Mouse (Mus musculus) forebrain, embryonic 10.5 days (tissue): ENCODE data around the gene Dhx15. TPM values are rescaled to one million over a fixed set of nuclear protein-coding genes. Genes with fewer than 3 reads are reported as not detected.
"Not testable (repeated sequence)": the region's sequence is repeated elsewhere in the genome, so short reads cannot be mapped to it uniquely, and the experiment has no call there.

Experiments
- DNase-seq: peaks from one replicate; pipeline ENCODE4 v3.0.0-alpha.2; 2017; ENCODE audit warnings: low spot score; ENCODE audit errors: extremely low spot score
- H3K27ac ChIP-seq: fragments of 300-500 bp; sonication (generic); 2 replicates; pipeline ENCODE4 v1.5.1; 2016; ENCODE audit warnings: mild to moderate bottlenecking
- H3K27me3 ChIP-seq: fragments of 300-500 bp; sonication (generic); 2 replicates; pipeline ENCODE4 v1.6.1; 2016; ENCODE audit warnings: mild to moderate bottlenecking; ENCODE audit not compliant: poor library complexity, severe bottlenecking
- H3K36me3 ChIP-seq: fragments of 300-500 bp; sonication (generic); replicated peaks from 2 replicates; pipeline ENCODE4 v1.6.1; 2016; ENCODE audit warnings: mild to moderate bottlenecking, moderate library complexity
- H3K4me1 ChIP-seq: fragments of 300-500 bp; sonication (generic); 2 replicates; pipeline ENCODE4 v1.6.1; 2016
- H3K4me3 ChIP-seq: fragments of 300-500 bp; sonication (generic); 2 replicates; pipeline ENCODE4 v1.5.1; 2016; ENCODE audit warnings: mild to moderate bottlenecking, moderate library complexity
- H3K9me3 ChIP-seq: fragments of 300-500 bp; sonication (generic); 2 replicates; pipeline ENCODE4 v1.6.1; 2016; ENCODE audit warnings: mild to moderate bottlenecking, moderate library complexity
- WGBS: fragments of 180-500 bp; shearing (Covaris S2); methylation state at CpG from one replicate; pipeline ENCODE4 v1.1.7; 2016; 5-methylcytosine and 5-hydroxymethylcytosine counted together
- polyA plus RNA-seq: library from polyadenylated mRNA; unstranded; fragments of >200 nt; fragmentation: Nextera tagmentation; extraction: Ambion mirVana; gene quantifications from 2 replicates; pipeline ENCODE4 v1.2.1, GENCODE M21; 2016

Dhx15 gene
- polyA plus RNA-seq = 225 and 226 TPM in 2 replicates

- peaks cover 4% of the 10 kb centered on the region for H3K36me3 ChIP-seq
- H3K27ac ChIP-seq = peak within 1 kb of the TSS; percentile 100
- peaks cover 24% of the 10 kb centered on the region for H3K4me1 ChIP-seq
- no peaks in the 10 kb centered on the region for H3K9me3 ChIP-seq
- H3K4me3 ChIP-seq = peak within 1 kb of the TSS; percentile 98
- 2% methylated on average over 52 of the region's 53 CpGs for WGBS
- peak; percentile 88 for DNase-seq
- no peaks in the 10 kb centered on the region for H3K27me3 ChIP-seq
These were observed at the start of gene Dhx15 for GRCm38 (mm10) chr5:52190371-52191179. Gene Dhx15, minus strand, starts transcription at chr5:52190514.

- WGBS = 93% methylated on average over 5 of the region's 5 CpGs
- Histone ChIP-seq H3K9me3 (no peaks in the 10 kb centered on the region; the same call in 1 of the 2 replicates), H3K27ac (no peak overlapping the region), H3K4me1 (peaks cover 7% of the 10 kb centered on the region; the same call in 1 of the 2 replicates), H3K27me3 (no peaks in the 10 kb centered on the region), H3K4me3 (no peak overlapping the region), H3K36me3 (no peaks in the 10 kb centered on the region)
- no peak for DNase-seq
These were observed 48.6 kb upstream of the Dhx15 start for GRCm38 (mm10) chr5:52238877-52239276.

- WGBS = 81% methylated on average over 8 of the region's 8 CpGs
- Histone ChIP-seq H3K27me3 (no peaks in the 10 kb centered on the region), H3K9me3 (no peaks in the 10 kb centered on the region; the same call in 1 of the 2 replicates), H3K4me1 (peaks cover 7% of the 10 kb centered on the region; the same call in 1 of the 2 replicates), H3K27ac (no peak overlapping the region), H3K36me3 (no peaks in the 10 kb centered on the region), H3K4me3 (no peak overlapping the region)
- DNase-seq = no peak
These were observed 47.8 kb upstream of the Dhx15 start for GRCm38 (mm10) chr5:52237956-52238735.

GRCm38 (mm10) chr5:52236585-52236984, 46.3 kb upstream of the Dhx15 start:
- DNase-seq, H3K9me3 ChIP-seq, H3K27ac ChIP-seq, H3K4me1 ChIP-seq, H3K36me3 ChIP-seq, H3K4me3 ChIP-seq, H3K27me3 ChIP-seq: not testable (repeated sequence)
- WGBS = 78% methylated on average over 6 of the region's 6 CpGs

- Histone ChIP-seq H3K4me1 (peaks cover 7% of the 10 kb centered on the region; the same call in 1 of the 2 replicates), H3K4me3 (no peak overlapping the region), H3K27me3 (no peaks in the 10 kb centered on the region), H3K36me3 (no peaks in the 10 kb centered on the region), H3K9me3 (no peaks in the 10 kb centered on the region; the same call in 1 of the 2 replicates), H3K27ac (no peak overlapping the region)
- WGBS = 73% methylated on average over 7 of the region's 7 CpGs
- DNase-seq = no peak
These were observed 44.3 kb upstream of the Dhx15 start for GRCm38 (mm10) chr5:52234570-52234969.

- H3K27me3 ChIP-seq = no peaks in the 10 kb centered on the region
- no peak overlapping the region for H3K27ac ChIP-seq
- H3K36me3 ChIP-seq = no peaks in the 10 kb centered on the region
- DNase-seq = no peak
- H3K9me3 ChIP-seq = no peaks in the 10 kb centered on the region; the same call in 1 of the 2 replicates
- no peak overlapping the region for H3K4me3 ChIP-seq
- 94% methylated on average over 2 of the region's 2 CpGs for WGBS
- peaks cover 7% of the 10 kb centered on the region; the same call in 1 of the 2 replicates for H3K4me1 ChIP-seq
These were observed 43.6 kb upstream of the Dhx15 start for GRCm38 (mm10) chr5:52233891-52234290.

- 78% methylated on average over 2 of the region's 2 CpGs for WGBS
These were observed 42.3 kb upstream of the Dhx15 start for GRCm38 (mm10) chr5:52232611-52233010.

GRCm38 (mm10) chr5:52232199-52232598, 41.9 kb upstream of the Dhx15 start:
- H3K9me3 ChIP-seq = no peaks in the 10 kb centered on the region; the same call in 1 of the 2 replicates
- WGBS = 72% methylated on average over 2 of the region's 2 CpGs
- H3K4me1 ChIP-seq = no peaks in the 10 kb centered on the region
- no peak for DNase-seq
- H3K36me3 ChIP-seq = no peaks in the 10 kb centered on the region
- no peaks in the 10 kb centered on the region for H3K27me3 ChIP-seq
- no peak overlapping the region for H3K27ac ChIP-seq
- H3K4me3 ChIP-seq = no peak overlapping the region

More at GRCm38 (mm10) chr5:52232611-52233010, 42.3 kb upstream of the Dhx15 start:
- Histone ChIP-seq H3K27ac (no peak overlapping the region), H3K9me3 (no peaks in the 10 kb centered on the region; the same call in 1 of the 2 replicates), H3K27me3 (no peaks in the 10 kb centered on the region), H3K4me3 (no peak overlapping the region), H3K4me1 (peaks cover 2% of the 10 kb centered on the region; the same call in 1 of the 2 replicates), H3K36me3 (no peaks in the 10 kb centered on the region)
- no peak for DNase-seq

GRCm38 (mm10) chr5:52230466-52230865, 40.2 kb upstream of the Dhx15 start:
- Histone ChIP-seq H3K36me3 (no peaks in the 10 kb centered on the region), H3K9me3 (no peaks in the 10 kb centered on the region; the same call in 1 of the 2 replicates), H3K27me3 (no peaks in the 10 kb centered on the region), H3K4me3 (no peak overlapping the region), H3K4me1 (no peaks in the 10 kb centered on the region), H3K27ac (no peak overlapping the region)
- 90% methylated on average over 7 of the region's 7 CpGs for WGBS
- no peak for DNase-seq

GRCm38 (mm10) chr5:52226677-52227076, 36.4 kb upstream of the Dhx15 start:
- H3K4me1 ChIP-seq = no peaks in the 10 kb centered on the region
- no peaks in the 10 kb centered on the region for H3K9me3 ChIP-seq
- no peak overlapping the region for H3K27ac ChIP-seq
- H3K4me3 ChIP-seq = no peak overlapping the region
- WGBS = 79% methylated on average over 3 of the region's 3 CpGs
- H3K27me3 ChIP-seq = no peaks in the 10 kb centered on the region
- no peaks in the 10 kb centered on the region for H3K36me3 ChIP-seq
- no peak for DNase-seq

- WGBS = 88% methylated on average over 5 of the region's 5 CpGs
- no peak for DNase-seq
- no peaks in the 10 kb centered on the region for H3K9me3 ChIP-seq
- peaks cover 31% of the 10 kb centered on the region for H3K4me1 ChIP-seq
- H3K4me3 ChIP-seq = no peak overlapping the region
- no peaks in the 10 kb centered on the region for H3K36me3 ChIP-seq
- H3K27me3 ChIP-seq = no peaks in the 10 kb centered on the region
- H3K27ac ChIP-seq = no peak overlapping the region
These were observed 31.3 kb upstream of the Dhx15 start for GRCm38 (mm10) chr5:52221596-52221995.

- 82% methylated on average over 14 of the region's 14 CpGs for WGBS
- no peak overlapping the region for H3K27ac ChIP-seq
- no peak overlapping the region for H3K4me3 ChIP-seq
- H3K36me3 ChIP-seq = no peaks in the 10 kb centered on the region
- no peaks in the 10 kb centered on the region for H3K27me3 ChIP-seq
- H3K9me3 ChIP-seq = no peaks in the 10 kb centered on the region
- no peak for DNase-seq
- H3K4me1 ChIP-seq = peaks cover 37% of the 10 kb centered on the region
These were observed 29.9 kb upstream of the Dhx15 start for GRCm38 (mm10) chr5:52220013-52220804.
